Mouse (Mus musculus) testis, postnatal 10 days (tissue): ENCODE results near the gene Asic4.
A peak's percentile ranks its signal among the peaks of the same experiment; 100 is the strongest.

ENCODE experiments used
- DNase-seq: peaks from one replicate; pipeline ENCODE4 v3.0.0; 2021; ENCODE audit warnings: low spot score

Asic4 gene

GRCm38 (mm10) chr1:75450314-75451005 is at the start of gene Asic4:
Gene Asic4 (plus strand): TSS chr1:75450436.
- no peak for DNase-seq

GRCm38 (mm10) chr1:75400493-75401115 is 49.6 kb upstream of the Asic4 start:
- no peak for DNase-seq

- DNase-seq: no peak
Observed at GRCm38 (mm10) chr1:75405547-75405946, 44.7 kb upstream of the Asic4 start.

GRCm38 (mm10) chr1:75406173-75406572 is 44.1 kb upstream of the Asic4 start:
- DNase-seq: no peak

GRCm38 (mm10) chr1:75407056-75407455 is 43.2 kb upstream of the Asic4 start:
- DNase-seq: no peak

DNA sequence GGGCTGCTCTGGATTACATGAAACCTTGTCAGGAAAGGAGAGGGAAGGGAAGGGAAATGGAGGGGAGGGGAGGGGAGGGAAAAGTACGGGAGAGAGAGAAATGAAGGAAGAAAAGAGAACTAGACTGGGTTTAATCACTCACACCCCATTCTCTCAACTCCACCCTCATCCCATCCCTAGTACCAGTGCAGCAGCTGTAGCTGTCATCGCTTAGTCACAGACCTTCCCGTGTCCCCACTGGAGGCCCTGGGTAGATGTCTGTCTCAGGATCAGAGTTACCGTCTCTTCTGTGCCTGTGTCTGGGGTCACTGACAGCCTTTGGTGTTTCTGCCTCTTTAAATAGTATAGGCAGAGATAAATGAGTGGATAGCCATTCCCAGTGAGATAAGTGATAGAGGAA is 42.0 kb upstream of the Asic4 start:
- no peak for DNase-seq

DNA sequence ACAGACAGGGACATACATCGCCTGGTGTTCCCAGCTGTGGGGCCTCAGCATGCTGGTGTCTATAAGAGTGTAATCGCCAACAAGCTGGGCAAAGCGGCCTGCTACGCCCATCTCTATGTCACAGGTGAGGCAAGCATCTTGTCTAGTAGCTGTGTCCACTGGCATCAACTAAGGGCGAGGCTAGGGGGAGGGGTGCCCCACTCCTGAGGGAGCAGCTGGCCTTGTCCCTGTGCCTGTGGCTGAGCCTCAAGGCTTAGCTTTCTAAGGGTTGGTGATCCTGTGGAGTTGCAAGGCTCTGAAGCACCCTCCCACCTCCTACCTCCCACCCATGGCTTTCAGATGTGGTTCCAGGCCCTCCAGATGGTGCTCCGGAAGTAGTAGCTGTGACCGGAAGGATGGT is 40.3 kb upstream of the Asic4 start:
- no peak for DNase-seq

DNA sequence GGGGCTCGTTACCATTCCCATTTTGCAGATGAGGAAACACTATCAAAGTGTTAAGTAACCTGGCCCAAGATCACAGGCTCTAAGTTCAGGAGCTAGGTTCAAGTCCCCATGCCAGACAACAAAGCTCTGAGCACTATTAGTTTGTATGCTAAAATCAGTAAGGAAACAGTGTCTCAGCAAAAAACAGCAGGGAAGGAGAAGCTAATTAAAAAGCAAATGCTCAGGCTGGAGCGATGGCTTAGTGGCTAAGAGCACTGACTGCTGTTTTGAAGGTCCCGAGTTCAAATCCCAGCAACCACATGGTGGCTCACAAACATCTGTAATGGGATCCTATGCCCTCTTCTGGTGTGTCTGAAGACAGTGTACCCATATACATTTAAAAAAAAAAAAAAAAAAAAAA is 38.0 kb upstream of the Asic4 start:
- no peak for DNase-seq

DNA sequence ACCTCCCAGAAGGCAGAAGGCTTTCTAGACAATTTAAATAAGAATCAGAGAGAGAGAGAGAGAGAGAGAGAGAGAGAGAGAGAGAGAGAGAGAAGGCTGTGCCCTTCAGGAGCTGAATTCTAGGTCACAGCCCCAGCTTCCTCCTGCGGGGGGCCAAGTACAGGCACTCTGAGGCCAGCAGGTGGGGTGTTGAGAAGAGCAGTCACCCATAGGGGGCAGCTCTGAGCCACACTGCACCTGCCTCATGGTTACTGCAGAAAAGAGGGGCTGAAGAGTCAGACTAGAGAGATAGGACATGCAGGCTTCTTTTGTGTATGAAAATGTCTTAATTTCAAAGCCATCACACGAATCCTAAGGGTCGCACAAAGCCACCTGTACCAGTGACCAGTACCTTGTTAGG is 36.5 kb upstream of the Asic4 start:
- no peak for DNase-seq

DNA sequence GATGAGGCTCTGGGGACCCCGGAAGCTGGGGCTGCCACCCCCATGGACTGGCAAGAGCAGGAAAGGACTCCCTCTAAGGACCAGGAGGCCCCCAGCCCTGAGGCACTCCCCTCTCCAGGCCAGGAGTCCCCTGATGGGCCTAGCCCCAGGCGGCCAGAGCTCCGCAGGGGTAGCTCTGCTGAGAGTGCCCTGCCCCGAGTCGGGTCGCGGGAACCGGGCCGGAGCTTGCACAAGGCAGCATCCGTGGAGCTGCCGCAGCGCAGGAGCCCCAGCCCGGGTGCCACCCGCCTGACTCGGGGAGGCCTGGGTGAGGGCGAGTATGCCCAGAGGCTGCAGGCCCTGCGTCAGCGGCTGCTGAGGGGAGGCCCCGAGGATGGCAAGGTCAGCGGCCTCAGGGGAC is 28.4 kb upstream of the Asic4 start:
- no peak for DNase-seq

DNA sequence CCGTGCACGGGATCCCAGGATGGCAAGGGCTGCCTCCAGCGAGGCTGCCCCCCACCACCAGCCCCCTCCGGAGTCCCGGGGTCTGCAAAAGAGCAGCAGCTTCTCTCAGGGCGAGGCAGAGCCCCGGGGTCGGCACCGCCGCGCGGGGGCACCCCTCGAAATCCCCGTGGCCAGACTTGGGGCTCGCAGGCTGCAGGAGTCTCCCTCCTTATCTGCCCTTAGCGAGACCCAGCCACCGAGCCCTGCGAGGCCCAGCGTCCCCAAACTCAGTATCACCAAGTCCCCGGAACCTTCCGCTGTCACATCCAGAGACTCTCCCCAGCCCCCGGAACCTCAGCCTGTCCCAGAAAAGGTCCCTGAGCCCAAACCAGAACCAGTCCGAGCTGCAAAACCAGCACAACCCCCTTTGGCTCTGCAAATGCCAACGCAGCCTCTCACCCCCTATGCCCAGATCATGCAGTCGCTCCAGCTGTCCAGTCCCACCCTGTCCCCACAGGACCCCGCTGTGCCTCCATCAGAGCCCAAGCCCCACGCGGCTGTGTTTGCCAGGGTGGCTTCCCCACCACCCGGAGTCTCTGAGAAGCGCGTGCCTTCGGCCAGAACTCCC is 27.9 kb upstream of the Asic4 start:
- DNase-seq: no peak

GRCm38 (mm10) chr1:75422823-75423471 is 27.3 kb upstream of the Asic4 start:
- DNase-seq: no peak

- no peak for DNase-seq
Observed at GRCm38 (mm10) chr1:75423780-75424390, 26.4 kb upstream of the Asic4 start.

DNA sequence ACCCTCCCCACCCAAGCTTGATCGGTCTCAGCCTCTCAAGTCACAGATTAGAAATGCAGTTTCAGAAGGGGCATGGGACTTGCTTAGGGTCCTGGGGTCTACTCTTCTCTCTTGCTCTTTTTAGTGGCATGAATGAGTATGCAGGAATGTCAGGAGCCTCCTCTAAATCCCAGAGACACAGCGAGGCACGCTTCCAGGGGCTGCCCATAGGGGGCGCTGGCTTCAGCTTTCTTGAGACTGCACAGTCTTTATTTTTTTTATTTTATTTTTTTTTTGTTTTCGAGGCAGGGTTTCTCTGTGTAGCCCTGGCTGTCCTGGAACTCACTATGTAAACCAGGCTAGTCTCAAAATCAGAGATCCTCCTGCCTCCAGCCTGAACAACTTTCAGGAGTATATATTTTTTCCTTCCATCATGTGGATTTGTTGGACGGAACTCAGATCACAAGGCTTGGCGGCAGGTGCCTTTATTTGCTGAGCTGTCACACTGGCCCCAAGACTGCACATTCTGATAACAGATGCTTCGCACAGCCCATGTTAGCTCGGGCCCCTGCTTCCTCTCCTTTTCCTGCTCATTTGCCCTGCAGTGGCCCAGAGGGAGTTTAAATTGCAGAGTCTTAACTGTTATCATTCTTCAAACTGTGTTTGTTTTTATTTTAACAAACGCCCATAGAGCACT is 24.3 kb upstream of the Asic4 start:
- DNase-seq: peak; percentile 72

DNA sequence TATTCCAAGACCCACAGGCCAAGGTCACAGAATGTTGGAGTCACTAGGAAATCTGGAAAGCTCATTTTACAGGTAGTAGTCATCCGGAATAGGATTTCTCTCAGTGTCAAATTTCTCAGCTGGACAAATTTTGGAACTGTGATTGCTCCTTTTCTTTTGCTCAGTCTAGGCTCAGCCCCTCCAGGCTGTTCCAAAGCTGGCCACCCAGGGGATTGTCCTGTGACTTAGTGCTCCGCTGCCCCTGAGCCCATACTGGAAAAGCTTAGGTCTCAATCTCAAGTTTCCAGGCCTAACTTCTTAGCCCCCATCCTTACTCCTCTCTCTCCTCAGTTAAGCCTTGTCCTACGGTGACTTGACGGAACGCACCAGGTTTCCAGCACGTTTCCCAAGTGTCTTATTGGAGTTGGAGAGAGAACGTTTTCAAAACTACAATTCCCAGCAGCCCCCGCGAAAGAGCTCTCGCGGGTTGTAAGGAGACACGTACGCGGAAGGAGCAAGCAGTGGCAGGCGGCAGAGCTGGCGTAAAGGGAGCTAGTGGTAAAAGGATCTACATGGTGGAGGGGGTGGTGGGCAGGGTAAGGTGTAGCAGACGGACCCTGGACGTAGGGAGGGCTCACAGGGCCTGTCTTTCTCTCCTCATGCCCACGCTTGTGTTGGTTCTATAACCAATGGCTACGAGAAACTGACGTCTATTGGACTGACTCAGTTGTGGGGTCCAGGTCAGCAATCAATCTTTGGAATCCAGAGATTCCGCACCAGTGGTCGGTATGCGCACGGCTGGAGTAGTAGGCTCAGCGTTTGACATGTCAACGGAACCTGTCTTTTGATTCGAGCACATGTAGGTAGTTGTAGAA is 14.5 kb upstream of the Asic4 start, which contains the start of gene Gmppa:
Gene Gmppa, plus strand, starts transcription at position 456 of the 854 bp plus-strand sequence.
- DNase-seq: peak; percentile 86

DNA sequence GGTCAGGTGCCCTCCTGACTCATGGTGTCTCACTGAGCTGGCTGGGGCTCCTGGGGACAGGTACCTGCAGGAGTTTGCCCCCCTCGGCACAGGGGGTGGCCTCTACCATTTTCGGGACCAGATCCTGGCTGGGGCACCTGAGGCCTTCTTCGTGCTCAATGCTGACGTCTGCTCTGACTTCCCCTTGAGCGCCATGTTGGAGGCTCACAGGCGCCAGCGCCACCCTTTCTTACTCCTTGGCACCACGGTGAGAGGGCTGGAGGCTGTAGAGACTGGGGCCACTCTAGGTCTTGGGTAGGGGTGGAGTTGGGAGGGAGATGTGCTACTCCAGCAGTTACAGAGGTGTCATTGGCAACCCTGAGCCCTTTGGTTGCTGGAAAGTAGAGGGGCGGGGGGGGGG is 11.5 kb upstream of the Asic4 start:
- DNase-seq: no peak

DNA sequence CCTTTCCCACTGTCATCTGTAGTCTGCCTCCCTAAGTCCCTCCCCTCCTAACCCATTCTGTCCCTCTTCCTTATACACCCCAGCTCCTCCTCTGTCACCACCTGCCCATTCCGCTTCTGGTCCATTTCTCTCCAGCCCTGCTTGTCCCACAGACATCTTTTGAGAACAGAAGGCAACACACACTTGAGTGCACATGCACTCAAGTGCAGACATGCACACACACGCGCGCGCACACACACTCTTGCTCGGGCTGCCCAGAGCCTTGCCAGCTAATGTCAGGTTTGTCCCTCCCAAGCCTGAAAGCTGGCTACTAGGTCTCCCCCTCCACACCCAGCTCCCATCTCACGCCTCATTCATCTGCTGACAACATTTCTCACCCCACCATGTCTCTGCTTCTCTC is 9.6 kb upstream of the Asic4 start:
- DNase-seq: no peak

DNA sequence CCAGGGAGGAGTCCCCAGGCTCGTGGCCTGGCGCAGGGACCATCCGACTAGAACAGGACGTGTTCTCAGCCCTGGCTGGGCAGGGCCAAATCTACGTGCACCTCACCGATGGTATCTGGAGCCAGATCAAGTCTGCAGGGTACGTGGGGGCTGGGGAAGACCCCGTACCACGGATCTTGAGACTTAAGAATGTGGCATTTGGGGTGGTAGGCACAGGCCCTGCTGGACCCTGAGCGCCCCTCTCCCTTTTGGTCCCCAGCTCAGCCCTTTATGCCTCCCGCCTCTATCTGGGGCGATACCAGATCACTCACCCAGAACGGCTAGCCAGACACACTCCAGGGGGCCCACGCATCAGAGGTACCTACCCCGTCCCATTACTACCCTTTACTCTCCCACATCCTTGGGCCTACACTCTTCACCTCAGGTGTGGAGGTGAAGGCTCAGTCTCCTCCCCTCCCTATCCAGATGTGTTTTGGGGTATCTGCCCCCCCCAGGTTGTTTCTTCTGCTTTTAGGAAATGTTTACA is 8.7 kb upstream of the Asic4 start:
- no peak for DNase-seq

- no peak for DNase-seq
Observed at GRCm38 (mm10) chr1:75442171-75442570, 8.1 kb upstream of the Asic4 start.

GRCm38 (mm10) chr1:75442811-75443210 is 7.4 kb upstream of the Asic4 start:
- no peak for DNase-seq
